Mouse (Mus musculus) thymus, adult 2 months (tissue): ENCODE results near the gene Ckm. TPM values are rescaled to one million over a fixed set of nuclear protein-coding genes. Genes with fewer than 3 reads are reported as not detected.
A peak's percentile ranks its signal among the peaks of the same experiment; 100 is the strongest.

Experiments
- DNase-seq: peaks from one replicate; pipeline ENCODE4 v3.0.0; 2021
- H3K27ac ChIP-seq: fragments of 200-500 bp; 2 replicates; pipeline ENCODE4 v1.5.1; 2012; ENCODE audit warnings: low read length, control low read depth; ENCODE audit not compliant: control insufficient read depth, insufficient read depth
- H3K27me3 ChIP-seq: fragments of 200-500 bp; 2 replicates; pipeline ENCODE4 v1.6.1; 2012; ENCODE audit warnings: mild to moderate bottlenecking, low read length, moderate library complexity, mixed read lengths; ENCODE audit not compliant: control insufficient read depth, insufficient read depth
- H3K36me3 ChIP-seq: fragments of 200-500 bp; 2 replicates; pipeline ENCODE4 v1.6.1; 2012; ENCODE audit warnings: mild to moderate bottlenecking, low read length, moderate library complexity; ENCODE audit not compliant: control insufficient read depth, insufficient read depth
- H3K4me1 ChIP-seq: fragments of 200-500 bp; replicated peaks from 2 replicates; pipeline ENCODE4 v1.6.1; 2012; ENCODE audit warnings: low read length; ENCODE audit not compliant: control insufficient read depth, insufficient read depth
- H3K4me3 ChIP-seq: fragments of 200-500 bp; 2 replicates; pipeline ENCODE4 v1.5.1; 2012; ENCODE audit warnings: mild to moderate bottlenecking, low read length, control low read depth, moderate library complexity; ENCODE audit not compliant: control insufficient read depth, insufficient read depth
- CTCF ChIP-seq: fragments of 200-500 bp; IDR thresholded peaks from 2 replicates; pipeline ENCODE4 v1.5.1; 2012; ENCODE audit warnings: mild to moderate bottlenecking, control low read depth, low read length, moderate library complexity, borderline replicate concordance; ENCODE audit not compliant: control insufficient read depth, poor library complexity, insufficient read depth; ENCODE audit errors: extremely low read depth
- POLR2A ChIP-seq: fragments of 200-500 bp; IDR thresholded peaks from 2 replicates; pipeline ENCODE4 v1.6.1; 2012; ENCODE audit warnings: mild to moderate bottlenecking, low read length, control low read depth, moderate library complexity; ENCODE audit not compliant: control insufficient read depth, poor library complexity, insufficient read depth; ENCODE audit errors: extremely low read depth
- WGBS: fragments of 180-500 bp; shearing (Covaris S2); methylation state at CpG from one replicate; pipeline ENCODE4 v1.1.7; 2018; 5-methylcytosine and 5-hydroxymethylcytosine counted together
- polyA plus RNA-seq: library from polyadenylated mRNA; depleted of rRNA; stranded (reverse); fragments of >200 nt; gene quantifications from 2 replicates; pipeline ENCODE4 v1.2.3, GENCODE M21; 2012

The Ckm gene
- polyA plus RNA-seq, 1 experiment, result 332 TPM

DNA sequence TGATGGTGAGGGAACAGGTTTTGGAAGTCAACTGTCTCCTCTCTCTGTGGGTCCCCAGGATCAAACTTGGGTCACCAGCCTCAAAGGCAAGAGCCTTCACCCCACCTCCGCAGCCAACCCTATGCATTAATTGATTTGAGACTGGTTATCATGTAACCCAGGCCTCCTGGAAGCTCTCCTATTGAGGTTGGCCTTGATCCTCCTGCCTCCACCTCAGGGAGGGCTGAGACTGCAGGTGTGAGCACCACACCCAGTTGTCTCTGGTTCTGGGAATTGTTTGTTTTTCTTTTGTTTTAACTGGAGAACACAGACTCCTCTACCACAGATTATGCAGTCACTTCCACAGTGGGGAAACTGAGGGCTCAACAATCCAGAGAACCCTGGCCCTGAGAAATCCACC lies 55.9 kb downstream of the Ckm start:
- H3K36me3 ChIP-seq, result no peaks in the 10 kb centered on the region
- no peak overlapping the region for H3K4me3 ChIP-seq
- no peaks in the 10 kb centered on the region for H3K27me3 ChIP-seq
- 100% methylated on average over 1 of the region's 1 CpGs for WGBS
- TF ChIP-seq POLR2A (no peak), CTCF (no peak)
- DNase-seq, result no peak
- H3K4me1 ChIP-seq, result peaks cover 19% of the 10 kb centered on the region
- no peak overlapping the region for H3K27ac ChIP-seq

DNA sequence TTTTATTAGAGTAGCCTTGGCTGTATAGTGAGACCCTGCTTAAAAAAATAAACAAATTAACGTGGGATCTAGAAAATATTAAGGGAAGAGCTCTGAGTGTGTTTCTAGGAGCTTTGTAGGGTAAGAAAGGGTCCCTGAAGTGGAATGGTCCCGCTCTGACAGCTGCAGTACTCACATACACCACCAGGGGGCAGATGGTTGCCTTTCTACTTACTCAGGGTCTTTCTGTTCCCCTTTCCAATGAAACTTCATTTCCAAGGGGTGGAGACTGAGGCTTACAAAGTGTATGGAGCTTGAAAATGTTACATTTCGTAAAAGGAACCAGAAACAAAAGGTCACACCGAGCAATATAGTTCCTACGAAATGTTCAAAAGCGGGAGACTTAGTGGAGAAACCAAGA lies 56.9 kb downstream of the Ckm start:
- Histone ChIP-seq H3K27ac (no peak overlapping the region), H3K4me1 (peaks cover 19% of the 10 kb centered on the region), H3K36me3 (no peaks in the 10 kb centered on the region), H3K27me3 (no peaks in the 10 kb centered on the region), H3K4me3 (no peak overlapping the region)
- peak; percentile 70 for DNase-seq
- WGBS, result 17% methylated on average over 6 of the region's 6 CpGs
- TF ChIP-seq POLR2A (no peak), CTCF (no peak)

DNA sequence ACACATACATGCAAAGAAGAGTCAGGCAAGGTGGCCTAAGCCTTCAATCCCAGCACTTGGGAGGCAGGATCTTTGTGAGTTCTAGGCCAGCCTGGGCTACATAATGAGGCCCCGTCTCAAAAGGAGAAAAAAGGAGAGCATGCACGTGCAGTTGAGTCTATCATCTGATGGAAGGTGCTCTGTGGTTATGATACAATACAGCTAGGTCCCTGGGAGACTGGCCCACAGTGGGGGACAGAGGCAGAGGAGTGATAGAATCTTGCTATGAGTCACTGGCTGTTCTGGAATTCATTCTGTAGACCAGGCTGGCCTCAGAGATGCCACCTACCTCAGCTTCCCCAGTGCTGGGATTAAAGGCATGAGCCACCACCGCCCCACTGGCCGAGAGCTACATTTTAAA lies 57.9 kb downstream of the Ckm start:
- Histone ChIP-seq H3K27ac (no peak overlapping the region), H3K4me3 (no peak overlapping the region), H3K36me3 (no peaks in the 10 kb centered on the region), H3K27me3 (no peaks in the 10 kb centered on the region), H3K4me1 (peaks cover 11% of the 10 kb centered on the region)
- 87% methylated on average over 4 of the region's 4 CpGs for WGBS
- no peak for DNase-seq
- TF ChIP-seq POLR2A (no peak), CTCF (no peak)

DNA sequence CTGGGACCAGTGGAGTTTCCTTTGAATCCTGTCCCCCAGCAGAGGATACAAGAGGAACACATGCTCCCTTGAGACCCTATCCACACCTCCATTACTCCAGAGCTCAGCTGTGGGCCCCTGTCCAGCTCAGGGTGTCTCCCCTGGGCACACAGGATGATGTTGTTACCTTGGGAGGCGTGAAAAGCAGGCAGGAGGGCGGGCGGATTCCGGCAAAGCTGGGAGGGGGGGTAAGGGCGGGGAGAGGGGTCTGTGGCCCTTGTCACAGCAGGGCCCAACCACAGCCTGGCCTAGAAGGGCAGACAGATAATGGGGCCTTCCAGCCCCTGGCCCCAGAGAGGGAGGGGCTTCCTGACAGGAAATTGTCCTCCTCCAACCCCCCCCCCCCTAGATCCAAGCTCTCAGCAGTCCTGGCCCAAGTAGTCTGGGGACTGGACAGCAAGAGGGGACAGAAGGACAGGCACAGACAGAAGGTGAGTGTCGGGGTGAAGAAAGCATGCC lies 58.4 kb downstream of the Ckm start, which contains the start of gene Exoc3l2:
Gene Exoc3l2 (plus strand): TSS at position 448 of the 498 bp plus-strand sequence.
- Histone ChIP-seq H3K4me3 (no peak within 1 kb of the TSS), H3K36me3 (no peaks in the 10 kb centered on the region), H3K27ac (no peak within 1 kb of the TSS), H3K4me1 (peaks cover 7% of the 10 kb centered on the region), H3K27me3 (no peaks in the 10 kb centered on the region)
- whole genome bisulfite sequencing, result 49% methylated on average over 6 of the region's 6 CpGs
- no peak for TF ChIP-seq POLR2A
- TF ChIP-seq CTCF, result no peak
- DNase-seq, result no peak

DNA sequence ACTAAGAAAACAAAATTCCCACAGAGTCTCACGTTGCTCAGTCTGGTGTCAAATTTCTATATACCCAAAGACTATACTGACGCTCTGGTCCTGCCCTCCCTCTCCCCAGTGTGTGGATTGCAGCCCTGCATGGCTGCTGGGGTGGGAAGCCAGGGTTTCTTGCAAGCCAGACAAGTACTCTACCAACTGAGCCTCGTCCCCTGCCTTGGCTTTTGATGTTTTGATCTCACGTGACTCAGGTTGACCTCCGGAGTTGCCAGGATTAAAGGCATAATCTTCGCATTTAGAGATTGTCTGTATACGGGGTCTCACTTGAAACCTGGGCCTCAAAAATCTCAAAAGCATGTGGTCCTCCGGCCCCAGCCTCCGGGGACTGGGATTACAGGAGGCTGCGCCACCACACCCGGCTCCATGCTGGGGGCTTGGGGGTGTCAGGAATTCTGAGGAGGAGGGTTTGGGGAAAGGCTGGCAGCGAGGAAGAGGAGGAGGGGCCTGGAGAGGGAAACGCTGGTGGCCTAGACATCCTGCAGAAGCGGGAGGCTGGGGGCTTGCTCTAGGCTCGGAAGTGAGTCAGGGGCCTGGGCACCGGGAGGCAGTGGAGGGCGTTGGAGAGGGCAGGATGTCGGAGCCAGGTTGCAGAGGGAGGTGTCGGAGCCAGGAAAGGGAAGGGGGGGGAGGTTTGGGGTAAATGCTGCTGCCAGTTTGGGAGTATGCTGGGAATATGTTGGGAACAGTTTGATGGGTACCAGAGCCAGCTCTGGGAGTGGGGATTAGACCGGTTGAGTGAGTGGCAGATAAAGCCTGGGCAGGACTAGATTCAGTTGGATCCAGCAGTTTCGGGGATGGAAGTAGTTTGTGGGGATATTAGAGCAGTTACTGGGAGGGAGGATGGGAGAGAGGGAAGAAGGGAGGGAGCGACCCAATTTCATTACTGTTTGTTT lies 60.1 kb downstream of the Ckm start:
- H3K4me3 ChIP-seq, result no peak overlapping the region
- no peak for DNase-seq
- WGBS, result 90% methylated on average over 22 of the region's 22 CpGs
- H3K36me3 ChIP-seq, result no peaks in the 10 kb centered on the region
- H3K4me1 ChIP-seq, result peaks cover under 1% of the 10 kb centered on the region; the same call in 1 of the 2 replicates
- no peaks in the 10 kb centered on the region for H3K27me3 ChIP-seq
- no peak overlapping the region for H3K27ac ChIP-seq
- no peak for TF ChIP-seq CTCF
- TF ChIP-seq POLR2A, result no peak

DNA sequence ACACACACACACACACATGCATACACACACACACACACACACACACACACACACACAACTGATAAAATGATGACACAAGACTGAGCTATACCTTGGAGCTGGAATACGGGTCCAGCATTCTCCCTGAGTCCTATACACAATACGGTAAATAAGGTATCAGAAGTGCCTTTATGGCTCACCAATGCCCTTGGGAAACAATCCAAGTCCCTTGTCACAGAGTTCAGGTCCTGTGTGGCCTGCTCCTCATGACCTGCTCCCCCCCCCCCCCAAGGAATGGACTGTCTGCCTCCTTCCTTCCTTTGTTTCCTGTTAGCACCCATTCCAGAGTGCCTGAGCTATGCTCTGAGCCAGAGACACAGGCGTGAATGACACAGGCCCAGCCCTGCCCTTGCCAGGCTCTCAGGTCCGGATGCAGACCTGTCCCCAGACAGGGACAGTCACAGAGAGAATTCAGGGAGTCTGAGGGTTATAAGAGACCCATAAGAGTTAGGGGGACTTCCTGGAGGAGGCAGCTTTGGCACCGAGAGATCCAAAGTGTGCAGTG lies 62.1 kb downstream of the Ckm start:
- WGBS, result 89% methylated on average over 5 of the region's 5 CpGs
- Histone ChIP-seq H3K4me3 (no peak overlapping the region), H3K4me1 (no peaks in the 10 kb centered on the region), H3K36me3 (no peaks in the 10 kb centered on the region), H3K27me3 (no peaks in the 10 kb centered on the region), H3K27ac (no peak overlapping the region)
- no peak for DNase-seq
- TF ChIP-seq CTCF (no peak), POLR2A (no peak)

DNA sequence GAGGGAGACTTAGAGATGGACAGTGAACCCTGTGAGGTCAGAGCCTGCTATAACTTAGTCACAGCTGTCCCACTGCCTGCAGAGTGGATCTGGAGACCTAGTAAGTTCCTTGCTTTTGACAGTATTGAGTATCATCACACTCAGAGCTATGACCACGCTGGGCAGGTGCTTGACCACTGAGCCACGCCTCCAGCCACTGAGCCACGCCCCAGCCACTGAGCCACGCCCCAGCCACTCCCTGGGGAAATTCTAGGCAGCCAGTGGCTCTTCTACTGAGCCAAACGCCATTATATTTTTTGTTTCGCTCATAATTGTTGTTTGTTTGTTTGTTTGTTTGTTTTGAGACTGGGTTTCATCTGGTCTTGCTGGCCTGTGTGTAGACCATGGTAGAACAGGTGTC lies 63.1 kb downstream of the Ckm start:
- TF ChIP-seq POLR2A (no peak), CTCF (no peak)
- H3K4me1 ChIP-seq, result peaks cover 8% of the 10 kb centered on the region
- H3K4me3 ChIP-seq, result no peak overlapping the region
- DNase-seq, result no peak
- no peak overlapping the region for H3K27ac ChIP-seq
- H3K27me3 ChIP-seq, result no peaks in the 10 kb centered on the region
- WGBS, result 76% methylated on average over 6 of the region's 6 CpGs
- no peaks in the 10 kb centered on the region for H3K36me3 ChIP-seq
